Mouse (Mus musculus) hindbrain, embryonic 16.5 days (tissue): Measurements from ENCODE around the gene Ntn4. TPM values are rescaled to one million over a fixed set of nuclear protein-coding genes. Genes with fewer than 3 reads are reported as not detected.

ENCODE experiments used
- ATAC-seq: fragments of 200-750 bp; cut with Nextera tagmentation; 2 replicates; pipeline ENCODE4 v1.8.0; 2017; ENCODE audit warnings: moderate TSS enrichment, moderate library complexity
- H3K27ac ChIP-seq: fragments of 300-500 bp; sonication (generic); 2 replicates; pipeline ENCODE4 v1.5.1; 2014; ENCODE audit warnings: low read depth, mild to moderate bottlenecking, control low read depth, low read length, moderate library complexity
- H3K27me3 ChIP-seq: fragments of 300-500 bp; sonication (generic); replicated peaks from 2 replicates; pipeline ENCODE4 v1.6.1; 2014; ENCODE audit warnings: low read length; ENCODE audit not compliant: control insufficient read depth, insufficient read depth
- H3K36me3 ChIP-seq: fragments of 300-500 bp; sonication (generic); 2 replicates; pipeline ENCODE4 v1.6.1; 2014; ENCODE audit warnings: mild to moderate bottlenecking, low read length, moderate library complexity, mixed read lengths; ENCODE audit not compliant: control insufficient read depth, insufficient read depth
- H3K4me1 ChIP-seq: fragments of 300-500 bp; sonication (generic); 2 replicates; pipeline ENCODE4 v1.6.1; 2014; ENCODE audit warnings: low read depth, low read length; ENCODE audit not compliant: control insufficient read depth, insufficient read depth
- H3K4me2 ChIP-seq: fragments of 300-500 bp; sonication (generic); 2 replicates; pipeline ENCODE4 v1.6.1; 2014; ENCODE audit warnings: mild to moderate bottlenecking, low read length, control low read depth, moderate library complexity
- H3K4me3 ChIP-seq: fragments of 300-500 bp; sonication (generic); 2 replicates; pipeline ENCODE4 v1.5.1; 2014; ENCODE audit warnings: mild to moderate bottlenecking, low read length, control low read depth, moderate library complexity
- H3K9ac ChIP-seq: fragments of 300-500 bp; sonication (generic); 2 replicates; pipeline ENCODE4 v1.6.1; 2014; ENCODE audit warnings: low read depth, mild to moderate bottlenecking, control low read depth, low read length, moderate library complexity
- H3K9me3 ChIP-seq: fragments of 300-500 bp; sonication (generic); 2 replicates; pipeline ENCODE4 v1.6.1; 2014; ENCODE audit warnings: mild to moderate bottlenecking, low read length, moderate library complexity; ENCODE audit not compliant: control insufficient read depth
- WGBS: fragments of 180-500 bp; shearing (Covaris S2); extraction: QIAGEN DNeasy Blood & Tissue Kit; methylation state at CpG from one replicate; pipeline ENCODE4 v1.1.7; 2014; 5-methylcytosine and 5-hydroxymethylcytosine counted together
- polyA plus RNA-seq: library from polyadenylated mRNA; unstranded; fragments of >200 nt; fragmentation: Nextera tagmentation; extraction: Ambion mirVana; gene quantifications from 2 replicates; pipeline ENCODE4 v1.2.1, GENCODE M21; 2015

Gene Ntn4
- polyA plus RNA-seq, 1 experiment from 2014 or later: 0.81 TPM

DNA sequence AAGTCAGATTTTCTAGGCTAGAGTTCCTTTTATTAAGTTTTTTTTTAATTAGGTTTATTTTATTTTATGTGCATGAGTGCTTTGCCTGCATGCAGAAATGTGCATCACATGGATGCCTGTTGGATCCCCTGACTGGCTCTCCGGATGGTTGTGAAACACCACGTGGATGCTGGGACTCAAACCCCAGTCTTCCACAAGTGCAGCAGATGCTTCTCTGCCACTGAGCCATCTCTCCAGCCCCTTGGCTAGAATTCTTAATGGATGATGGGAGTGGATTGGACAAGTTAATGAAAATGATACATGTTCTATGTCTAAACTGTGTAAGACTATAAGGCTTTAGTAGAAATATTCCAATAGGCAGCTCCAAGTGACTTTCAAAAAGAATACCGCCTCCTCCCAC is 47.3 kb downstream of the Ntn4 start:
- Histone ChIP-seq H3K9ac (no peak overlapping the region), H3K27ac (no peak overlapping the region), H3K4me3 (no peak overlapping the region), H3K36me3 (peaks cover 5% of the 10 kb centered on the region; the same call in 1 of the 2 replicates), H3K4me1 (no peaks in the 10 kb centered on the region), H3K27me3 (no peaks in the 10 kb centered on the region), H3K4me2 (no peak overlapping the region), H3K9me3 (no peaks in the 10 kb centered on the region)
- 84% methylated on average over 3 of the region's 3 CpGs for WGBS
- no peak for ATAC-seq

DNA sequence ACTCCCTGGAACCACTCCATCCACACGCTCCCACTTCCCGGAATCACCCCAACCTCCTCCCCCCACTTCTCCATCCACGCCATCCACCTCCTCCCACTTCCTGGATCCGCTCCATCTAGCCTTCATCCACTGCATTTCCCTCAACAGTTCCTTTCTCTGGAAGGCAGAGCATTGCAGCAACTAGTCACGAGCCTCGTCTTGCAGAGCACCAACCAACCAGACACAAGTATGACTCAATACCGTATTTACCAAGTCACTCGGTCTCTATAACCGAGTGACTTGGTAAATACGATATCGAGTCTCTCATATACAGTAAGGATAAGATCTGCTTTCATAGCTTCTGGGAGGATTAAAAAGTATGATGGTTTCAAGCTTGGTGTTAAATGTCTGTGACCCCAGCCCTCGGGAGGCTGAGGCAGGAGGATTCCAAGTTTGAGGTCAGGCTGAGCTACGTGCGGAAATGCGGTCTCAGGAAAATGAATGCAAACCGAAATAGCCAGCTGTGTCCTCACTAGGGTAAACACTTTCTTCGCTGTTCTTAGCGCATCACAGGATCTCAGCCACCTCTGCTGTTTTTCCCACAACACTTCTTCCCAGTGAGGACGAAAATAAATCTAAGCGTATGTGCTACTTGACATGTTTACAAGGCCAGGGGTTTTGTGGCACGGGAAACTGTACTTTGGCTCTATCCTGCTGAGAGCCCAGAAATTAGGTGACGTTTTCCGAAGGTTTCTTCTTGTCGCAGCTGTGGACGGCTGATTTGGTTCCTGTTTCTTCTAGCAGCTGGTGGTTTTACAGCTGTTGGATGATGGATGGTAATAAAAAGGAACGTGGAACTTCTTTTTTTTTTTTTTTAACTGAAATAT is 48.1 kb downstream of the Ntn4 start:
- WGBS: 85% methylated on average over 26 of the region's 26 CpGs
- no peaks in the 10 kb centered on the region for H3K27me3 ChIP-seq
- ATAC-seq: no peak
- H3K9me3 ChIP-seq: no peaks in the 10 kb centered on the region
- H3K9ac ChIP-seq: no peak overlapping the region
- H3K27ac ChIP-seq: no peak overlapping the region
- no peak overlapping the region for H3K4me2 ChIP-seq
- H3K4me1 ChIP-seq: no peaks in the 10 kb centered on the region
- H3K4me3 ChIP-seq: no peak overlapping the region
- H3K36me3 ChIP-seq: peaks cover 3% of the 10 kb centered on the region; the same call in 1 of the 2 replicates

DNA sequence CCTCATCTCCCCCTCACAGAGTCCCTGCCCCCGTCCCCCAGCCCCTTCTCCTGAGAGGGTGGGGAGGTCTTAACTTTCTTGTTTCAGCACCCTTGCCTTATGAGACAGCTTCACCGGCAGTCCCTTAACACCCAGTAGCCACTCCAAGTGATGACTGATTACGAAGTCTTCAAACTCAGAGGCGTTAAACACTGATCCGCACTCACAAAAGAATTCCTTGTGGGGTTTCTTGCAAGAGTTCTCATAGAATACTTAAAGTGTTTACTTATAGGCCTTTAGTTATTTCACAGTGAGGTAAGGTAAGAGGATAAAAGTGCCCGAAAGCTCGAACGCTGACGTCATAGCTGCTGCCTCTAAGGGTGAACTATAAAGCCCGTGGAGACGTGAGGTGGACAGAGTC is 50.9 kb downstream of the Ntn4 start:
- Histone ChIP-seq H3K36me3 (no peaks in the 10 kb centered on the region), H3K9ac (no peak overlapping the region), H3K4me3 (no peak overlapping the region), H3K4me2 (no peak overlapping the region), H3K27ac (no peak overlapping the region), H3K27me3 (no peaks in the 10 kb centered on the region), H3K4me1 (no peaks in the 10 kb centered on the region), H3K9me3 (no peaks in the 10 kb centered on the region)
- 64% methylated on average over 11 of the region's 11 CpGs for WGBS
- no peak for ATAC-seq

DNA sequence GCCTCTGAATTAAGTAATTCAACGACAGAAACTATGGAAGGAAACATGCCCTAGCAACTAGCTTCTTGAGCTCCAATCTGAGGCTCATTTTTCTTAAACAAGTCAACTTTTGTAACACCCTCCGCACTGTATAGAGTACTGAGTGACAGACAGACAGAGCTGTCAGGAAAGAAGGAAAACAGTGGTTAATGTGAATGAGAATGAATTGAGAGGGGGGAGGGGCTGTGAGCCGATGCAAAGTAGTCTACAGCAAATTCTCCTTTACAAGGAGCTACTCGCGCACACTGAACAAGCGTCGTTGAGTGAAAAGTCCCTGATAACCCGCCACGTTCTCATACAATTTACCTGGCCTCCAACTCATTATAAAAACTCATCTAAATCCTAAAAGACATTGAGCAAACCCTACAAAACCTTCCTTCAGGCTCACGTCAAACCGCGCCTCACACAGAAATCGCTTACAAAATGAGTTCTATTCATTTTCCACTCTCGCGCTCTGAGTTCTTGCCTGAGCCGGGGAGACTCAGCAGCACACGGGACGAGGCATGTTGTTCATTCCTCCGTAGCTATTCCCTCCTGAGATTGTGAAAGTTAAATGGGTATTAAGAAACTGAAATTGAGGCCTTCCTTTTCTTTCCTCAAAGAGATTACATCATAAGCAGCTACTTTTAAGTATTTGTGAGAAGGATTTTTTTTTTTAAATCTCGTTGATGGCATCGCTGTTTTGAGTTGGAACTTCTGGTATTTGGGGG is 54.7 kb downstream of the Ntn4 start:
- Histone ChIP-seq H3K4me1 (peaks cover 3% of the 10 kb centered on the region; the same call in 1 of the 2 replicates), H3K27me3 (no peaks in the 10 kb centered on the region), H3K36me3 (no peaks in the 10 kb centered on the region), H3K4me2 (peak overlapping the region; percentile 17), H3K27ac (no peak overlapping the region), H3K9ac (no peak overlapping the region), H3K9me3 (no peaks in the 10 kb centered on the region), H3K4me3 (no peak overlapping the region)
- WGBS: 43% methylated on average over 21 of the region's 21 CpGs
- no peak for ATAC-seq

DNA sequence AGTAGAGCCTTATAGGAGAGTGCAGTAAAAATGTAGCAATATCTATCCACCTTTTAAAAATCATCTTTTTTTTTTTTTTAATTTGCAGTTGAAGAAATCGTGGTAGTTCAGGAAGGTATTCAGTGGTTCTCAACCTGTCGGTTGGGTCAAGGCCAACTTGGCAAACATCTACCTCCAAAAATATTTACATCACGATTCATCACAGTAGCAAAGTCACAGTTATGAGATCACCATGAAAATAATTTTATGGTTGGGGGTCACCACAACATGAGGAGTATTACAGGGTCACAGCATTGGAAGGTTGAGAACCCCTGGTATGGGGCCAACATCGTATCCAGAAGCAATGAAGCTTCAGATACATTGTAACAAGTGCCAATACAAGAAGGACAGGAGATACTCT is 55.5 kb downstream of the Ntn4 start:
- H3K27me3 ChIP-seq: no peaks in the 10 kb centered on the region
- H3K9me3 ChIP-seq: no peaks in the 10 kb centered on the region
- peaks cover 3% of the 10 kb centered on the region; the same call in 1 of the 2 replicates for H3K4me1 ChIP-seq
- no peak overlapping the region for H3K4me3 ChIP-seq
- H3K36me3 ChIP-seq: no peaks in the 10 kb centered on the region
- no peak overlapping the region for H3K9ac ChIP-seq
- ATAC-seq: no peak
- H3K27ac ChIP-seq: no peak overlapping the region
- no peak overlapping the region for H3K4me2 ChIP-seq
- WGBS: 93% methylated on average over 4 of the region's 4 CpGs

DNA sequence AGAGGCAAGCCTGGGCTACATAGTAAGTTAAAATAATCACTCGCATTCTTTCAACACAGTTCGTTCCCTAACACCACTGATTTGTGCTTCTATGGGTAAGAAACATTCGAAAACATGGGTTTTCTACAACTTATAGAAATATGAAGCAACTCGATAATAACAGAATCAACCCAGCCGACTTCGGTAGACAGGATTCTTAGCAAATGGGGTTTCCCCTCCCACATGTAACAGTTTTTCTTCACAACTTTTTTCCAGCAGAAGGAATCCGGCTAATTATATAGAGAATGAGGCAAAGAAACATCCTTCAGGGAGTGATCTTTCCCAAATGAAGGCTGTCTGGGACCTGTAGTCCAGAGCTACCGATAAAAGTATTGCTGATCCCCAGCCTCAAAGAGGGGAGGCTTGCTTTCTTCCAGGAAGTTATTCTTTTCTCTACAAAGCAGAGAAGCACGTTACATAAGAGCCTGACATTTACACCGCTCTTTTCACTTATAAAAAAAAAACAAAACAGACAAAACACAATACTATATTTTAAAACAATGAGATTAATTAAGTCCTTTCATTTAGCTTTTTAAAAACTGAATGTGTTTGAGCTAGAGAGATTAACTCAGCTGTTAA is 57.5 kb downstream of the Ntn4 start:
- H3K27ac ChIP-seq: no peak overlapping the region

DNA sequence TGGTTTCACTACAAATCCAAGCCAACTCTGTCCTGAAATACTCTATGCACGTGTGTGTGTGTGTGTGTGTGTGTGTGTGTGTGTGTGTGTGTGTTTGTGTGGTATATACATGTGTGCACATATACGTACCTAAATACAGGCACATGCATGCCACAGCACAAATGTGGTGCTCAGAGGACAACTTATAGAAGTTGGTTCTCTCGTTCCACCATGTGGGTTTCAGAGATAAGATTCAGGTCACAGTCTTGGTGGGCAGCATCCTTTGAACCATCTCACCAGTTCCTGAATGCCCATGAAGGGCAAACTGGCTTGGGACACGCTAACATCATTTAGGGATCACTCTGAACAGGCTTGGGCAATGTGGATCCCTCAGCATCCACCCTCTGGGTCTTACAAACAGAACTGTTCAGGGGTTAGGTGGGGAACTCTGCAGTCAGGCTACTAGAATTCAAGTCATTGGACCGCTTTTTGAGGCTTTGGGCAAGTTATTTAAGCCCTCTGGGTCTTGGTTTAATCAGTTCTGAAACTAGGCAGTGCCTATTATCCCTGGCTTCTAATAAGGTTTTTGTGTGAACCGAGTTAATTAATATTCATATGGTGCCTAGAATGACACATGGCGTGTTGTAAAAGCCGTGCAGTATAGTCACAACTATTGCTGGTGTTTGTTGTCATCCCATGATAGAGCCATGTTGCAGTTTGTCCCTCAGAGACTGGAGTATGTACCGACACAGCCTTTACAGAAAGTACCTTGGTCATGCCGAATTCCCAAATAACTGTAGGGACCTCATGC is 59.4 kb downstream of the Ntn4 start:
- H3K27ac ChIP-seq: no peak overlapping the region
- no peaks in the 10 kb centered on the region for H3K36me3 ChIP-seq
- H3K27me3 ChIP-seq: no peaks in the 10 kb centered on the region
- H3K4me3 ChIP-seq: no peak overlapping the region
- no peak overlapping the region for H3K9ac ChIP-seq
- no peaks in the 10 kb centered on the region for H3K9me3 ChIP-seq
- peak overlapping the region; percentile 11 for H3K4me2 ChIP-seq
- ATAC-seq: no peak
- peaks cover 3% of the 10 kb centered on the region; the same call in 1 of the 2 replicates for H3K4me1 ChIP-seq
- WGBS: 67% methylated on average over 10 of the region's 10 CpGs

More for the DNA sequence above, 57.5 kb downstream of the Ntn4 start:
- H3K9ac ChIP-seq: no peak overlapping the region
- whole genome bisulfite sequencing: 90% methylated on average over 10 of the region's 10 CpGs
- no peaks in the 10 kb centered on the region for H3K36me3 ChIP-seq
- H3K4me2 ChIP-seq: no peak overlapping the region
- H3K9me3 ChIP-seq: no peaks in the 10 kb centered on the region
- peaks cover 3% of the 10 kb centered on the region; the same call in 1 of the 2 replicates for H3K4me1 ChIP-seq
- ATAC-seq: no peak
- H3K4me3 ChIP-seq: no peak overlapping the region
- H3K27me3 ChIP-seq: no peaks in the 10 kb centered on the region

DNA sequence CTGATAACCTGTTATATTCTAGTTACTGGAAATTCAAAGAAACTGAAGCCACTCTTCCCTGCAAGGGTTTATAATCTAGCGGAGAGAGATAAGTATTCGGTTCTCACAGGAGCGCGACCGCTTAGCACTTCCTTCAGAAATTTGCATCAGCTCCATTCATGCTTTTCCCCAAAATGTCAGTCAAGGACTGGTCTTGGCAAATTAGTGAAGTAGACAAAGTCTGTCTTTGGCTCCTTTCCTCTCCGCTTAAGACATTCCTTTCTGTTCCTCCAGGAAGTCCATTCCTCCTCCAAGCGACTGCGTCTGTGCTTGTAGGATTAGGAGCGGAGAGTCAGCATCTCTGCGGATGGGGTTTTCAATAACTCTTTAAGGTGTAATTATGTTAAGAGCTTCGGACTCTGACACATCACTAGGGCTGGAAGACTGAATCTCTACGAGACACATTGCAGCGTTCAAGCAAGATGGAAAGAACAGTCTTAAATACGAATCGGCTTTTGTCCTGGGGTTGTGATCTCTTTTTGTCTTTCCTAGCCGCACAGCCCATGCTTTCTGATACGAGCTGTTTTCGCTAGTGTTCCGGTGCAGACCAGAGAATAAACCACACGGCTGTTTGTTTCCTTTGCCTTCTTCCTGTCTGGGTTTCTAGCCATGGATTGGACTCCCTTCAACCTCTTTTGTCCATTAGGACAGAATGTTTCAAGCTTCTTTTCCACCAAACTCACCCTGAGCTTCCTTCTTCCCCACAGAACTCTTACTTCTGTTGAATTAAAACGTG is 60.3 kb downstream of the Ntn4 start:
- no peaks in the 10 kb centered on the region for H3K9me3 ChIP-seq
- no peaks in the 10 kb centered on the region for H3K36me3 ChIP-seq
- H3K4me3 ChIP-seq: no peak overlapping the region
- no peak overlapping the region for H3K9ac ChIP-seq
- H3K27me3 ChIP-seq: no peaks in the 10 kb centered on the region
- H3K4me1 ChIP-seq: peaks cover 3% of the 10 kb centered on the region; the same call in 1 of the 2 replicates
- H3K27ac ChIP-seq: no peak overlapping the region
- 72% methylated on average over 21 of the region's 21 CpGs for WGBS
- H3K4me2 ChIP-seq: peak overlapping the region; percentile 11
- no peak for ATAC-seq
